Mouse (Mus musculus): Measurements from ENCODE around the gene Pard3. TPM values are rescaled to one million over a fixed set of nuclear protein-coding genes. Genes with fewer than 3 reads are reported as not detected.

The Pard3 gene
- polyA plus RNA-seq, 1 experiment from 2014 or later: 14.6 TPM

DNA sequence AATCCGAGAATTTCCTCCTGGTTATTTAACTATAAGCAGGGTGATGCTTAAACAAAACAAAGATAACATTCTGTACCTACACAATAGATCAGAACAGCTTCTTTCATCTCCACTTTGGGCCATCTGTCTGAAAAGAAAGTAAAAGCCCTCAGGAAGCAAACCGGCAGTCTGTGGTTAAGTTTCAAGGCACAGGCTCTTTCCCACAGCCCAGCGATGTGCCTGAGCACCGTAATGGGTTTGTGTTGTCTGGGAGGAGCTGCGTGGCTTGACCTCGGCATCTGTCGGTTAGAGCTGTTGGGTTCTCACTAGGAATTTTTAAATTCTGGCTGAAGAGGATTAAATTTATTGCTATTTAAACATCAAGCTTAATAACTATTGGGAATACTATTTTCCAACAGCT is 436.5 kb downstream of the Pard3 start:
- ATAC-seq: no peak; the same call in 1 of the 2 replicates
- Histone ChIP-seq H3K4me2 (ENCODE audit: low read length) (peak overlapping the region; percentile 33), H3K4me1 (ENCODE audit: control insufficient read depth, insufficient read depth, low read length) (peaks cover 30% of the 10 kb centered on the region), H3K27me3 (ENCODE audit: control insufficient read depth, insufficient read depth, low read depth, low read length) (no peaks in the 10 kb centered on the region), H3K36me3 (ENCODE audit: control insufficient read depth, insufficient read depth, low read length) (no peaks in the 10 kb centered on the region), H3K27ac (ENCODE audit: low read length) (peak overlapping the region; percentile 14), H3K9me3 (replicated peaks; ENCODE audit: control insufficient read depth, low read length, poor library complexity, severe bottlenecking) (no peaks in the 10 kb centered on the region), H3K9ac (ENCODE audit: low read depth, low read length) (peak overlapping the region; percentile 46; the same call in 1 of the 2 replicates), H3K4me3 (ENCODE audit: low read depth, low read length) (no peak overlapping the region)
- WGBS: 6% methylated on average over 7 of the region's 7 CpGs

DNA sequence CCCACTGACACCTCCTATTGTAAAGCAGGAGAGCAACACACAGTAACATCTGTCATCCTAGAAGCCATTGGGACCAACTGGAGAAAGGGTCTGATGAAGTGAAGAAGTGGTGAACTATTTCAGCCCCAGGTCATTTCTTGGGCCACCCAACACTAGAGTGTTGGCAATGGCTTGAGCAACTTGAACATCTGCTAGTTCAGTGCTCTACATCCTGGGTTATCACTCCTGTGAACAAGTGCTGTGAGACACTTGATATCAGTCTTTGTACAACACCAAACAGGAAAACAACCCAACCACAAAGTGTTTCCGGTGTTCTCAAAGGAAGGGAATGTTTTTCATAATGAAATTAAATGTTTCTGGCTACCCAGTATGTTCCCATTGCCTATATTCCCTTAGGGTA is 438.1 kb downstream of the Pard3 start:
- Histone ChIP-seq H3K9me3 (replicated peaks; ENCODE audit: control insufficient read depth, low read length, poor library complexity, severe bottlenecking) (no peaks in the 10 kb centered on the region), H3K36me3 (ENCODE audit: control insufficient read depth, insufficient read depth, low read length) (no peaks in the 10 kb centered on the region), H3K9ac (ENCODE audit: low read depth, low read length) (no peak overlapping the region), H3K4me1 (ENCODE audit: control insufficient read depth, insufficient read depth, low read length) (peaks cover 27% of the 10 kb centered on the region), H3K27ac (ENCODE audit: low read length) (no peak overlapping the region), H3K4me2 (ENCODE audit: low read length) (no peak overlapping the region), H3K27me3 (ENCODE audit: control insufficient read depth, insufficient read depth, low read depth, low read length) (no peaks in the 10 kb centered on the region), H3K4me3 (ENCODE audit: low read depth, low read length) (no peak overlapping the region)
- WGBS: 100% methylated on average over 1 of the region's 1 CpGs
- ATAC-seq: no peak

DNA sequence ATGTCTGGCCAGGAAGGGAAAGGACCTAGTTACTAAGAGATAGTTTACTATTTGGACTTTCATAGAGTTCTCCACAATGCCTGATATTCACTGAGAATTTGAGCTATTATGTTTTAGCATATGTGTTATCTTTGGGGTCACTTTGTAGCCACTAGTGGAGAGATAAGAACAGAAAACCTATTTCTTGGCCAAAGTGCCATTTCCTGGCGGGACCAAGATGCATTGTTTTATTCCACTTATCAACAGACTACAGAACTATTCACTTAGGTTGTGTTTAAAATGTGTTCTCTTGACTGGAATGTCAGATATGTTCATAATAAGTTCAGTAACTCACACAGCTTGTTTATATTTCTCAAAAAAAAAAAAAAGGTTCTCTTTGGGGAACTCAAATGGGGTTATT is 441.6 kb downstream of the Pard3 start:
- no peaks in the 10 kb centered on the region for H3K9me3 ChIP-seq (replicated peaks; ENCODE audit: control insufficient read depth, low read length, poor library complexity, severe bottlenecking)
- H3K27ac ChIP-seq (ENCODE audit: low read length): no peak overlapping the region
- peaks cover 10% of the 10 kb centered on the region for H3K4me1 ChIP-seq (ENCODE audit: control insufficient read depth, insufficient read depth, low read length)
- H3K4me3 ChIP-seq (ENCODE audit: low read depth, low read length): no peak overlapping the region
- 95% methylated on average over 1 of the region's 1 CpGs for WGBS
- H3K27me3 ChIP-seq (ENCODE audit: control insufficient read depth, insufficient read depth, low read depth, low read length): no peaks in the 10 kb centered on the region
- no peak overlapping the region for H3K9ac ChIP-seq (ENCODE audit: low read depth, low read length)
- no peak for ATAC-seq
- H3K36me3 ChIP-seq (ENCODE audit: control insufficient read depth, insufficient read depth, low read length): no peaks in the 10 kb centered on the region
- no peak overlapping the region for H3K4me2 ChIP-seq (ENCODE audit: low read length)

DNA sequence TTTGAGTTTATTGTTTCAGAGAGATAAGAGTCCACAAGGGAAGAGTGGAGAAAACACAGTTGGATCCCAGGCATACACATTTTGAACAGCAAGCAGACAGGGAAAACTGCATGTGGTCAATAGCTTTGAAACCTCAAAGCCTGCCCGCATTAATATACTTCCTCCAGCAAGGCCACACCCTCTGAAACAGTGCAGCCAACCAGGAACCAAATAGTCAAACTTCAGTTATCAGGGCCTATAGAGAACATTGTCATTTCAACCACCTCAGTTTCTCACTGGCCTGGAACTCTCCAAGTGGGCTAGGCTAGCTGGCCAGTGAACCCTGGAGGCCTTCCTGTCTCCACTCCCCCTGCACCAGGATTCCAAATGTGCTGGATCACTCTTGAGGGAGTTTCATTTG is 442.6 kb downstream of the Pard3 start:
- 83% methylated on average over 1 of the region's 1 CpGs for WGBS

DNA sequence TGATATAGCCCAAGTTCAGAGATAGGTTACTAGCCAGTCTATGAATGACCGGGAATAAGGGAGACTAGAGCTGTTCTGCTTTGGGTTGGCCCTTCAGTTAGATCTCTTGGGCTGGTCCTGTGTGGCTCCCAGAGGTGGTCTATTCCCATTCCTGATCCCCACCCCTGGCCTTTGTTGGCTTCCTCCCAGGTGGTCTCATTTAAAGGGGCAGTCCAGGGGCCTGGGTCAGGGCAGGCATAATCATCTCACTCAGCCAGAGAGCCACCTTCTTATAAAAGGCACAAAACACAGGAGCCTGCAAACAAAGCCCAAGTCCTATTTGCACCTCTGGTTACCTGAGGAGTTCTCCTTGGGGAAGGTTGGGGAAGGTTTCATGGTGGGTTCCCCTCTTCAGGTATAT is 447.6 kb downstream of the Pard3 start:
- WGBS: 84% methylated on average over 1 of the region's 1 CpGs

More for the DNA sequence above, 442.6 kb downstream of the Pard3 start:
- H3K4me2 ChIP-seq (ENCODE audit: low read length): no peak overlapping the region
- H3K9ac ChIP-seq (ENCODE audit: low read depth, low read length): no peak overlapping the region
- no peaks in the 10 kb centered on the region for H3K4me1 ChIP-seq (ENCODE audit: control insufficient read depth, insufficient read depth, low read length)
- no peaks in the 10 kb centered on the region for H3K36me3 ChIP-seq (ENCODE audit: control insufficient read depth, insufficient read depth, low read length)
- no peak overlapping the region for H3K27ac ChIP-seq (ENCODE audit: low read length)
- H3K27me3 ChIP-seq (ENCODE audit: control insufficient read depth, insufficient read depth, low read depth, low read length): no peaks in the 10 kb centered on the region
- no peaks in the 10 kb centered on the region for H3K9me3 ChIP-seq (replicated peaks; ENCODE audit: control insufficient read depth, low read length, poor library complexity, severe bottlenecking)
- no peak for ATAC-seq
- no peak overlapping the region for H3K4me3 ChIP-seq (ENCODE audit: low read depth, low read length)

DNA sequence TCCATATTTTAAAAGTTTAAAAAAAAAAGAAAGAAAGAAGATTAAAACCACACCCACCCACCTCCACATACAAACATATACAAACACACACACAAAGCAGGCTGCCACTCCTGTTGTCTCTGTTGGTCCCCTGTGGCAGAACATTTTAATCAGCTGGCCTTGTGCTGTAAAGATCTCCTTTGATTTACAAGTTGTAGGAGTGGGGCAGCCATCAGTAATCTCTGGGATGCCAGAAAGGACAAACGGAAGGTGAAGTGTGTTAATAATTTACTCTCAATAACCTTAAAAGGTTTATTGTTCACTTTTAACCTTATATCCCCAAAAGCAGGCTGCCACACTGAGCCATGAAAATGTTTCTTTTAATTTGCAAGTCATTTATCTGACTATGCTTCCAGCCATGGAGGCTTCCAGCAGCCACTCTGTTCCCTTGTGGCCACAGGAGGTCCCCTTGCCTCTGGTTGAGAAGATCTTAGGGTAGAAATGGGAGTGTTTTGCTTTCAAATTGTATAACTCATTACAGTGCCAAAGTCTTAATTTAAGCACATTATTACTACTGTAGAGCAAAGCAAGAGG is 448.4 kb downstream of the Pard3 start:
- WGBS: 18% methylated on average over 1 of the region's 1 CpGs
- Histone ChIP-seq H3K4me2 (ENCODE audit: low read length) (no peak overlapping the region), H3K27me3 (ENCODE audit: control insufficient read depth, insufficient read depth, low read depth, low read length) (no peaks in the 10 kb centered on the region), H3K9me3 (replicated peaks; ENCODE audit: control insufficient read depth, low read length, poor library complexity, severe bottlenecking) (no peaks in the 10 kb centered on the region), H3K9ac (ENCODE audit: low read depth, low read length) (no peak overlapping the region), H3K4me1 (ENCODE audit: control insufficient read depth, insufficient read depth, low read length) (no peaks in the 10 kb centered on the region), H3K27ac (ENCODE audit: low read length) (no peak overlapping the region), H3K4me3 (ENCODE audit: low read depth, low read length) (no peak overlapping the region), H3K36me3 (ENCODE audit: control insufficient read depth, insufficient read depth, low read length) (no peaks in the 10 kb centered on the region)
- no peak for ATAC-seq

More for the DNA sequence above, 447.6 kb downstream of the Pard3 start:
- no peaks in the 10 kb centered on the region for H3K27me3 ChIP-seq (ENCODE audit: control insufficient read depth, insufficient read depth, low read depth, low read length)
- no peak overlapping the region for H3K4me3 ChIP-seq (ENCODE audit: low read depth, low read length)
- no peaks in the 10 kb centered on the region for H3K4me1 ChIP-seq (ENCODE audit: control insufficient read depth, insufficient read depth, low read length)
- ATAC-seq: no peak
- H3K9me3 ChIP-seq (replicated peaks; ENCODE audit: control insufficient read depth, low read length, poor library complexity, severe bottlenecking): no peaks in the 10 kb centered on the region
- no peaks in the 10 kb centered on the region for H3K36me3 ChIP-seq (ENCODE audit: control insufficient read depth, insufficient read depth, low read length)
- no peak overlapping the region for H3K27ac ChIP-seq (ENCODE audit: low read length)
- H3K9ac ChIP-seq (ENCODE audit: low read depth, low read length): no peak overlapping the region
- no peak overlapping the region for H3K4me2 ChIP-seq (ENCODE audit: low read length)

DNA sequence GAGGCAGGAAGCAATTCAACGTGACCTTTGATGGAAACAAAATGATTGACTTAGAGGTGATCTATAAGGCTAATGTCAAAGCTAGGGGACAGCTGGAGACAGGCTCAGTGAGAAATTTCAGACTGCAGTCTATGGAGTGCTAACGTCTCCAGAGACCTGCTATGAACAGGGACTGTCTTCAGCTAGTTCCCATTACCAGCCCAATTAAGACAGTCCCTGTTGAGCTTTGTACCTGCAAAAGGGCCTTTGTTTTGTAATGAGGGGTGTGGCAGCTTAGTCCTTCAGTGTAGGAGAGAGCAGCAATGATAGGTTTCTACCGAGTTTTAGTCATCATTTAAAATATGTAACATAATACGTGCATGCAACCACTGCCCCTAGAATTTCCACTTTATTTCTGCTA is 448.9 kb downstream of the Pard3 start:
- Histone ChIP-seq H3K4me2 (ENCODE audit: low read length) (no peak overlapping the region), H3K4me3 (ENCODE audit: low read depth, low read length) (no peak overlapping the region), H3K36me3 (ENCODE audit: control insufficient read depth, insufficient read depth, low read length) (no peaks in the 10 kb centered on the region), H3K27ac (ENCODE audit: low read length) (no peak overlapping the region), H3K4me1 (ENCODE audit: control insufficient read depth, insufficient read depth, low read length) (no peaks in the 10 kb centered on the region), H3K27me3 (ENCODE audit: control insufficient read depth, insufficient read depth, low read depth, low read length) (no peaks in the 10 kb centered on the region), H3K9ac (ENCODE audit: low read depth, low read length) (no peak overlapping the region), H3K9me3 (replicated peaks; ENCODE audit: control insufficient read depth, low read length, poor library complexity, severe bottlenecking) (no peaks in the 10 kb centered on the region)
- WGBS: 55% methylated on average over 4 of the region's 4 CpGs
- ATAC-seq: no peak

DNA sequence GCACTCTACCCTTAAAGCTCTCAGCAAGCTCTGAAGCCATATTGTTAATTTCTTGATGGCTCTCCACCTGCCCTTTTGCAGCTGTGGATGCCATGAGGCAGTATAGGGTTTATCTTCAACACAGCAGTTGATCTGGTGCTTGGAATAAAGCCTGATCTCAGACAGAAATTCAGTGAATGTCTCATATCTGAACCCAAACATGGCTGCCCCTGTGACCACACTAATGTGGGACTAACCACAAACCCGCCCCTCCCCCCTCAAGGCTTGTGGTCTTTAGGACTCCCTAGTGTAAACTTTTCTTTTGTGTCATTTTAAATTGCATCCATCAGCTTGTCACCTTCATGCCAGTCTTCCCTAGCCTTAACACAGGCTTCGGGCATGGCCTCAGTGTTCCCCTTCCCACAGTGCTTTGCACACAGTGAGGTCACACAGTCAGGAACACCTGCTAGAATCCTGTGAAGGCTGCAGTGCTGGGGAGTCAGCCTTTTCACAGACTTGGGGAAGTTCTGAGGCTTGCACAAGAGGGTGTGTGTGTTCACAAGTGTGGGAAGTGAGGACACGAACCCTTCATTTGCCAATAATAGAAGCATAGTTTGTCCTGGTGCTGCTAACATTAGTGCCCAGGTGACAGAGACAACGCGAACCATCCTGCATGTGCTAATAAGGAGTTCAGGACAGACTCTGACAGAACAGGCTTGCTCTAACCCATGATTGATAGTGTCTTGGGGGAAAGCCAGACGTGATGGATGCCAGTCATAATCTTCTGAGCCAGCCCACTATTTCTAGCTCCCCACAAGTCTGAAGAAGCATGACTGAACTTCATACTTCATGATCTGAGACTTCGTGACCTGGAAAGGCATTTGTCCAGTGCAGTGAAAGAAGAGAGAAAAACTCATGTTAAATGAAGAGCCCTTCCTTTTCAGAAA is 451.4 kb downstream of the Pard3 start:
- no peaks in the 10 kb centered on the region for H3K27me3 ChIP-seq (ENCODE audit: control insufficient read depth, insufficient read depth, low read depth, low read length)
- 87% methylated on average over 7 of the region's 7 CpGs for WGBS
- ATAC-seq: no peak

DNA sequence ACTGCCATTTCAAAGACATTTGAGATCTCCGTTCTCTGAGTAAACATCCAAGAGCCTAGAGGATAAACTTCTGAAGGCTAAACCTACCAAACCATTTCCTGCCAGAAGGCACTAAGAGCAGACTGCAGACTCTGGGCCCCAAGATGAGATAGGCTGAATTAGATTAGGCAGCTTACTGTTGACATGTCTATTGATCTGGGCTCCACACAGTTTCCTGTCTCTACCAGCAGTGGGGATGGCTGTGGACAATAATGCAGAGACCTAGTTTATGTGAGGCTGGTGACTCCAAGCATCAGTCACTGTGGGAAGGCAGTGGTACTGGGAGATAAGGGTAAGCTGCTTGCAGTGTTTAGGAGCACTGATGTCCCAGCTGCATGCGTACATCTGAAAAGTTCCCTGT is 452.4 kb downstream of the Pard3 start:
- H3K9ac ChIP-seq (ENCODE audit: low read depth, low read length): no peak overlapping the region
- WGBS: 72% methylated on average over 2 of the region's 2 CpGs
- no peaks in the 10 kb centered on the region; the same call in 1 of the 2 replicates for H3K4me1 ChIP-seq (ENCODE audit: control insufficient read depth, insufficient read depth, low read length)
- H3K9me3 ChIP-seq (replicated peaks; ENCODE audit: control insufficient read depth, low read length, poor library complexity, severe bottlenecking): no peaks in the 10 kb centered on the region
- ATAC-seq: no peak
- no peaks in the 10 kb centered on the region for H3K36me3 ChIP-seq (ENCODE audit: control insufficient read depth, insufficient read depth, low read length)
- no peak overlapping the region for H3K27ac ChIP-seq (ENCODE audit: low read length)
- H3K4me3 ChIP-seq (ENCODE audit: low read depth, low read length): no peak overlapping the region
- H3K4me2 ChIP-seq (ENCODE audit: low read length): no peak overlapping the region
- H3K27me3 ChIP-seq (ENCODE audit: control insufficient read depth, insufficient read depth, low read depth, low read length): no peaks in the 10 kb centered on the region

More for the DNA sequence above, 451.4 kb downstream of the Pard3 start:
- Histone ChIP-seq H3K4me3 (ENCODE audit: low read depth, low read length) (no peak overlapping the region), H3K9ac (ENCODE audit: low read depth, low read length) (no peak overlapping the region), H3K36me3 (ENCODE audit: control insufficient read depth, insufficient read depth, low read length) (no peaks in the 10 kb centered on the region), H3K4me2 (ENCODE audit: low read length) (no peak overlapping the region), H3K9me3 (replicated peaks; ENCODE audit: control insufficient read depth, low read length, poor library complexity, severe bottlenecking) (no peaks in the 10 kb centered on the region), H3K27ac (ENCODE audit: low read length) (no peak overlapping the region), H3K4me1 (ENCODE audit: control insufficient read depth, insufficient read depth, low read length) (no peaks in the 10 kb centered on the region; the same call in 1 of the 2 replicates)
